Mouse (Mus musculus) frontal cortex, postnatal 14 days (tissue): ENCODE data around the gene 4930503B20Rik.

Source experiments
- DNase-seq, 2 experiments: peaks; one replicate each; pipeline ENCODE4 v3.0.0; 2022; ENCODE audit warnings: low spot score in 2 of 2

The 4930503B20Rik gene

GRCm38 (mm10) chr3:146651217-146651616 is at the start of gene 4930503B20Rik:
4930503B20Rik (minus strand) TSS chr3:146651317.
- no peak for DNase-seq

GRCm38 (mm10) chr3:146700051-146700450 is 48.9 kb upstream of the 4930503B20Rik start:
- DNase-seq = no peak

- no peak for DNase-seq
Measured at GRCm38 (mm10) chr3:146698982-146699381, 47.9 kb upstream of the 4930503B20Rik start.

GRCm38 (mm10) chr3:146692547-146692946 is 41.4 kb upstream of the 4930503B20Rik start:
- no peak for DNase-seq

- DNase-seq = no peak
Measured at GRCm38 (mm10) chr3:146687121-146687725, 36.1 kb upstream of the 4930503B20Rik start.

- DNase-seq = no peak
Measured at GRCm38 (mm10) chr3:146686428-146686827, 35.3 kb upstream of the 4930503B20Rik start.

GRCm38 (mm10) chr3:146684811-146685675 is 33.9 kb upstream of the 4930503B20Rik start, which contains the start of gene Samd13:
Samd13 (minus strand) TSS chr3:146685592.
- peak in 1 of 2 experiments; percentile 43 for DNase-seq

GRCm38 (mm10) chr3:146683095-146683494 is 32.0 kb upstream of the 4930503B20Rik start:
- DNase-seq = no peak

GRCm38 (mm10) chr3:146682140-146682651 is 31.1 kb upstream of the 4930503B20Rik start:
- DNase-seq = peak; percentile 44 to 48

- no peak for DNase-seq
Measured at GRCm38 (mm10) chr3:146681696-146682095, 30.6 kb upstream of the 4930503B20Rik start.

GRCm38 (mm10) chr3:146680625-146681024 is 29.5 kb upstream of the 4930503B20Rik start:
- no peak for DNase-seq

- DNase-seq = no peak
Measured at GRCm38 (mm10) chr3:146679646-146680045, 28.5 kb upstream of the 4930503B20Rik start.

GRCm38 (mm10) chr3:146676193-146676592 is 25.1 kb upstream of the 4930503B20Rik start:
- DNase-seq = no peak

- no peak for DNase-seq
Measured at GRCm38 (mm10) chr3:146675101-146675500, 24.0 kb upstream of the 4930503B20Rik start.

- no peak for DNase-seq
Measured at GRCm38 (mm10) chr3:146671121-146671520, 20.0 kb upstream of the 4930503B20Rik start.

GRCm38 (mm10) chr3:146661907-146662306 is 10.8 kb upstream of the 4930503B20Rik start:
- DNase-seq = no peak

GRCm38 (mm10) chr3:146661001-146661400 is 9.9 kb upstream of the 4930503B20Rik start:
- DNase-seq = no peak

GRCm38 (mm10) chr3:146659321-146659720 is 8.2 kb upstream of the 4930503B20Rik start:
- DNase-seq = no peak

- no peak for DNase-seq
Measured at GRCm38 (mm10) chr3:146658061-146658639, 7.0 kb upstream of the 4930503B20Rik start.

GRCm38 (mm10) chr3:146657433-146657832 is 6.3 kb upstream of the 4930503B20Rik start:
- no peak for DNase-seq

GRCm38 (mm10) chr3:146655111-146655577 is 4.0 kb upstream of the 4930503B20Rik start:
- no peak for DNase-seq

- DNase-seq = no peak
Measured at GRCm38 (mm10) chr3:146653692-146654091, 2.6 kb upstream of the 4930503B20Rik start.
